Mouse (Mus musculus) left cerebral cortex, postnatal 36 days (tissue): ENCODE results near the gene Lce1e. TPM values are rescaled to one million over a fixed set of nuclear protein-coding genes. Genes with fewer than 3 reads are reported as not detected.
"Not testable (repeated sequence)": the region's sequence is repeated elsewhere in the genome, so short reads cannot be mapped to it uniquely, and the experiment has no call there.

ENCODE experiments used
- DNase-seq, 2 experiments: peaks; one replicate each; pipeline ENCODE4 v3.0.0; 2021 to 2022; ENCODE audit warnings: low spot score in 2 of 2, mixed read lengths in 1 of 2
- intact Hi-C: fragments of 180-260 bp; cut with DNase I; formaldehyde crosslinking; loops from one replicate; pipeline ENCODE4 v1.15.1; 2025
- total RNA-seq, 2 experiments: library from RNA; stranded (reverse); gene quantifications; 2 replicates each; pipeline ENCODE4 v1.2.3; 2021

Lce1e gene
- total RNA-seq = not detected

DNA sequence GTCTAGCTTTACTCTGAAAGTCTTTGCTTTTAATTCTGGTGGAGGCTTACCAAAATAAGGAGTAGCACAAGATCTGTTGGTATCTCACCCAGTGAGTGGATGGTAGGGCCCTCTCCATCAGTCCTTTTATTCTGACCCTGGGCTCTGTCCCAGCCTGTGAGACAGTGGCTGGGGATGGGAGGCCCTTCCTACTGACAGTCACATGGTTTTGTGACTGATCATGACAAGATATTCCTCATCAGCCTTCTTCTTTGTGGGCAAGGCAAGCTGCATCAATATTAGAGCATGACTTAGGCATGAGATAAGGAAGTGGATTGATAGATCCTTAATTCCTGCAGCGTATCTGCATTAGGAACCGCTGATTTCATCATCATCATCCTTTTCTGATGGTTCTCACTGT, at the start of gene Lce1e:
Lce1e (minus strand) TSS at position 101 of the 400 bp plus-strand sequence.
- DNase-seq = no peak
- intact Hi-C loops = no loop called here

DNA sequence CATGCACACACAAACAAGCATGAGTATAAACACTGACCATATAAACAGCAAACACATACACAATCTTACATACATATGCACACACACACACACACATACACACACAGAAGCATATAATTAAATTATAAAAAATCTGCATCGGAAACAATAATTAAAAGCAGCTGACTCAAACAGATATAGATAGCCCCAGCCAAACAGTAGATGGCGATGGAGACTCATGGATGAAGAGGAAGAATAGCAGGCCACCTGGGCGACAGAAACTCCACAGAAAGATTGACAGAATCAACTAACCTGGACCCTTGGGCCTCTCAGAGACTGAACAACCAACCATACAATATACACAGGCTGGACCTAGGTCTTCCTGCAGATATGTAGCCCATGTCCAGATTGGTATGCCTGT, 44.3 kb upstream of the Lce1e start:
- intact Hi-C loops = loop anchor here (5.0 to 10.0 kb wide), 3 partner anchors 149 to 272 kb away; partner anchors contain the start of gene Lce3f
- DNase-seq = no peak

DNA sequence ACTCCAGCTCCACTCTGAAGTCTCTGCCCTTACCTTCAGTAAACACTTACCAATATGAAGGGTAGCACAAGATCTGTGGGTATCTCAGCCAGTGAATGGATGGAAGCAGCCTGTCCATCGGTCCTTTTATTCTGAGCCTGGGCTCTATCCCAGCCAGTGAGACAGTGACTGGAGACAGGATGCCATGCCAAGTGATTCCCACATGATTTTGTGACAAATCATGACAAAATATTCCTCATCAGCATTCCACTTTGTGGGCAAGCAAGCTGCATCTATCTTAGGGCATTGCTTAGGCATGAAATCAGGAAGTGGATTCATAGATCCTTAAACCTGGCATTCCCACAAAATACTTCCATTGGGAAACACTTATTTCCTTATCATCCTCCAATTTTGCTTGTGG, 43.4 kb upstream of the Lce1e start, which contains the start of gene Lce1g:
Lce1g (minus strand) TSS at position 101 of the 400 bp plus-strand sequence.
- intact Hi-C loops = loop anchor here (5.0 to 10.0 kb wide), 3 partner anchors 150 to 273 kb away; partner anchors contain the start of gene Lce3f
- DNase-seq = no peak

DNA sequence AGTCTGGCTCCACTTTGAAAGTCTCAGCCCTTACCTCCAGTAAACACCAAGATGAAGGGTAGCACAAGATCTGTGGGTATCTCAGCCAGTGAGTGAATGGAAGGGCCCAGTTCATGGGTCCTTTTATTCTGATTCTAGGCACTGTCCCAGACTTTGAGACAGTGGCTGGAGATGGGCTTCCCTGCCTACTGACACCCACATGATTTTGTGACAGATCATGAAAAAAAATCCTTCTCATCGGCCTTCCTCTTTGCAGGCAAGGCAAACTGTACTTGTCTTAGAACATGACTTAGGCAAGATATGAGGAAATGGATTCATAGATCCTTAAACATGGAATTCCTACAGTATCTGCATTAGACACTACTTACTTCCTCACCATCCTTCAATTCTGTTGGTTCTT, 30.1 kb upstream of the Lce1e start, which contains the start of gene Gm38119:
Gm38119 (minus strand) TSS at position 101 of the 400 bp plus-strand sequence.
- intact Hi-C loops = no loop called here
- DNase-seq = no peak

DNA sequence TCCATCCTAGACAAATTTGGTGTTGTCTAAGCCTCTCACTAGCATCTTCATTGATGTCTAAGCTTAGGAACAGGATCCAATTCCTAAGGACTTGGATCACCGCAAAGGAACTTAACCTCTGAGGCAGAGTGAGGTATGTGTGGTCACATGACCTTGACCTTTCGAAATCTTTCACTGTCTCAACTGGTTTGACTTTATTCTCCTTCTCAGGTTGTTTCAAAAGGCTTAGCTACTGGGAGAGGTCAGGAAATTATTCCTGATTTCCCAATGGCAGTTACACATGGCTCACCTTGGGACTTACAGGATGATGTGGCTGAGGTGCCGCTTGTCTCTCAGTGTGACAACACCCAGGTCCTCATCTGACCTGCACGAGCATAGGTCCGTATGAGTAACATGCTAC, 13.8 kb upstream of the Lce1e start:
- no peak for DNase-seq
- intact Hi-C loops = no loop called here

GRCm38 (mm10) chr3:92720250-92720649, 11.4 kb upstream of the Lce1e start, which contains the start of gene Lce1f:
Gene Lce1f (minus strand): TSS chr3:92720350.
- no peak for DNase-seq
- intact Hi-C loops = no loop called here

DNA sequence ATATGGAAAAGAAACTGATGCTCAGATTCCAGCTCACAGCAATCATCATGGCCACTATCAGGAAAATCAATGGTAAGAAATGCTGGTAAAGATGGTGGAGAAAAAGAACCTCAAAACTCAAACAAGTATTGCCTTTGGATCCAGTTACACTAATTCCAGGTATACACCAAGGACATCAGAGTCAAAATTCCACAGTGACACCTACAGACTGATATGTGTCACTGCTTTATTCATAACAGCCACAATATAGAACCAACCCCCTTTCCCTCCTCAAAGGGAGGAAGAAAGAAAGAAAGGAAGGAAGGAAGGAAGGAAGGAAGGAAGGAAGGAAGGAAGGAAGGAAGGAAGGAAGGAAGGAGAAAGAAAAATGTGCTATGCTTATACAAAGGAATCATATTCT, 6.2 kb upstream of the Lce1e start:
- intact Hi-C loops = no loop called here
- no peak for DNase-seq

- intact Hi-C loops = no loop called here
- DNase-seq = no peak
These were observed 14.3 kb downstream of the Lce1e start for GRCm38 (mm10) chr3:92694613-92695012.

DNA sequence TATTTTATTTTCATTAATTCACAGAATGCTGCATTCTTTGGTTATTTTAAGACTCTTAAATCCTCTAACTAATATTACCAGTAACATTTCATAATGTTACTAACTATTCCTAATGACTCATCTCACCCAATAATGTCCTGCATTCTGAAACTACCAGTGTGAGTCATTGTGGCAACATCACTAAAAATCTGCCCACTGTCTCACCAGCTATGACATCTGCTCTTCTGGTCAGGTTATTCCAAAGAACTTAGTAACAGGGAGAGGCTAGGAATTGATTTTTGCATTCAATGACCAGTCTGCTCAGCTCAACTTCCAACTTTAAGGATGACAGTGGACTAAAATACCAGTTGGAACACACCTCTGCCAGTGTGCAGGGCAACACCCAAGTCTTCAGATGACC, 17.2 kb downstream of the Lce1e start:
- DNase-seq = no peak
- intact Hi-C loops = no loop called here

GRCm38 (mm10) chr3:92689154-92689553, 19.7 kb downstream of the Lce1e start:
- intact Hi-C loops, DNase-seq: not testable (repeated sequence)

GRCm38 (mm10) chr3:92687110-92687509, 21.8 kb downstream of the Lce1e start, which contains the start of gene Lce1d:
Gene Lce1d (minus strand): TSS chr3:92687210.
- intact Hi-C loops = no loop called here
- DNase-seq = no peak

DNA sequence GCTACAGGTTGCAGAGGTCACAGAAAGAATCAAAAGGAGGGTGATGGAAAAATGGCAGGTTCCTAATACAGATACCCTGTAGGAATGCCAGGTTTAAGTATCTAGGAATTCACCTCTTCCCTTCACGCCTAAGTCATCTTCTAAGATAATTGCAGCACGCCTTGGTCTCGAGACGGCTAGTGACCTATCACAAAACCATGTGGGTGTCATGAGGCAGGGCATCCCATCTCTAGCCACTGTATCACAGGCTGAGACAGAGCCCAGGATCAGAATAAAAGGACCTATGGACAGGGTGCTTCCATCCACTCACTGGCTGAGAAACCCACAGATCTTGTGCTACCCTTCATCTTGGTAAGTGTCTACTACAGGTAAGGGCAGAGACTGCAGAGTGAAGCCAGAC, 29.9 kb downstream of the Lce1e start, which contains the start of gene Lce1c:
Lce1c (plus strand) TSS at position 301 of the 400 bp plus-strand sequence.
- intact Hi-C loops = no loop called here
- no peak for DNase-seq

DNA sequence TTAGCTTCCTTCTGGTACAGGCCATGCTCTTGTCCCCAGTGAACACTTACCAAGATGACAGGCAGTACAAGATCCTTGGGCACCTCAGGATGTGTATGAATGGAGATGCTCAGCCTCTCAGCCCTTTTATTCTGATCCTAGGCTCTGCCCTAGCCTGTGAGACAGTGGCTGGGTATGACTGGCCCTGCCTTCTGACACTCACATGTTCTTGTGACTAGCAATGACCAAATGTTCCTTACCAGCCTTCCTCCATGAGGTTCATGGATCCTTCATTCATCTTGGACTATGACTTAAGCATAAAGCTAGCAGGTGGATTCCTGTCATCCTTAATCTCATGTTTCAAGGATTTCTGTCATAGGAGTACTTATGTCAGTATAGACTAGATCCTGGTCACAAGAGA, 38.7 kb downstream of the Lce1e start, which contains the start of gene Lce1a2:
Lce1a2 (minus strand) TSS at position 101 of the 400 bp plus-strand sequence.
- intact Hi-C loops = no loop called here
- DNase-seq = no peak

Other genes with a start within 250 kb of the Lce1e start
- gene Sprr1a, start 223.2 kb downstream of the Lce1e start, total RNA-seq = not detected
- gene Sprr4, start 208.6 kb downstream of the Lce1e start, total RNA-seq = not detected
- gene 2310046K23Rik, start 174.6 kb downstream of the Lce1e start, total RNA-seq = not detected
- not detected for gene Ivl, start 135.3 kb downstream of the Lce1e start, total RNA-seq
- gene Smcp, start 120.1 kb downstream of the Lce1e start, total RNA-seq = not detected
- gene 2210017I01Rik, start 101.6 kb downstream of the Lce1e start, total RNA-seq = not detected
- gene Lce6a, start 87.4 kb downstream of the Lce1e start, total RNA-seq = not detected
- gene Lce1a1, start 60.8 kb downstream of the Lce1e start, total RNA-seq = not detected
- gene Lce1b, start 52.1 kb downstream of the Lce1e start, total RNA-seq = not detected
- not detected for gene Lce1a2, start 38.8 kb downstream of the Lce1e start, total RNA-seq
- gene Lce1c, start 29.8 kb downstream of the Lce1e start, total RNA-seq = not detected
- gene Lce1d, start 21.9 kb downstream of the Lce1e start, total RNA-seq = not detected
- gene Lce1f, start 11.3 kb upstream of the Lce1e start, total RNA-seq = not detected
- not detected for gene Gm38119, start 30.0 kb upstream of the Lce1e start, total RNA-seq
- not detected for gene Lce1g, start 43.3 kb upstream of the Lce1e start, total RNA-seq
- gene Lce1h, start 56.0 kb upstream of the Lce1e start, total RNA-seq = not detected
- not detected for gene Lce1i, start 69.8 kb upstream of the Lce1e start, total RNA-seq
- not detected for gene Lce1j, start 81.4 kb upstream of the Lce1e start, total RNA-seq
- gene Lce1k, start 98.8 kb upstream of the Lce1e start, total RNA-seq = not detected
- not detected for gene Kprp, start 118.2 kb upstream of the Lce1e start, total RNA-seq
- not detected for gene Lce1l, start 142.2 kb upstream of the Lce1e start, total RNA-seq
- gene 2310050C09Rik, start 161.1 kb upstream of the Lce1e start, total RNA-seq = not detected
- not detected for gene Lce3a, start 217.2 kb upstream of the Lce1e start, total RNA-seq
- gene Lce3b, start 223.9 kb upstream of the Lce1e start, total RNA-seq = not detected
- gene Lce3c, start 235.4 kb upstream of the Lce1e start, total RNA-seq = not detected
- gene Lce3d, start 248.3 kb upstream of the Lce1e start, total RNA-seq = not detected